Mouse (Mus musculus) G1E (cell line): ENCODE results near the gene Hs6st2. TPM values are rescaled to one million over a fixed set of nuclear protein-coding genes. Genes with fewer than 3 reads are reported as not detected.

Experiments
- ATAC-seq: 2 replicates; pipeline ENCODE4 v1.8.0; 2016; ENCODE audit warnings: mild to moderate bottlenecking; ENCODE audit not compliant: insufficient number of reproducible peaks, poor library complexity, low FRiP score, severe bottlenecking; ENCODE audit errors: extremely low read depth
- DNase-seq: peaks from one replicate; pipeline ENCODE4 v3.0.0; 2012; ENCODE audit warnings: low spot score
- H3K27me3 ChIP-seq: 2 replicates; pipeline ENCODE4 v1.6.1; 2012; ENCODE audit warnings: mild to moderate bottlenecking, low read length, inconsistent platforms; ENCODE audit not compliant: insufficient read depth
- H3K36me3 ChIP-seq: replicated peaks from 2 replicates; pipeline ENCODE3; 2012; ENCODE audit warnings: mild to moderate bottlenecking, inconsistent platforms
- H3K4me1 ChIP-seq: 2 replicates; pipeline ENCODE4 v1.6.1; 2012; ENCODE audit warnings: low read depth, low read length, inconsistent platforms, mixed read lengths; ENCODE audit not compliant: insufficient read depth
- H3K4me3 ChIP-seq: 2 replicates; pipeline ENCODE4 v1.5.1; 2012; ENCODE audit warnings: low read depth, mild to moderate bottlenecking, inconsistent platforms, low read length, moderate library complexity, mixed read lengths
- H3K9me3 ChIP-seq: replicated peaks from 2 replicates; pipeline ENCODE4 v1.6.1; 2012; ENCODE audit warnings: inconsistent platforms
- CTCF ChIP-seq: IDR thresholded peaks from 2 replicates; pipeline ENCODE4 v1.5.1; 2012; ENCODE audit warnings: low read depth, low read length, inconsistent platforms, mixed read lengths
- GATA1 ChIP-seq: IDR thresholded peaks from 2 replicates; pipeline ENCODE4 v1.6.1; 2012; ENCODE audit warnings: borderline replicate concordance, low read length, inconsistent platforms, mixed read lengths
- GATA2 ChIP-seq: IDR thresholded peaks from 2 replicates; pipeline ENCODE4 v1.6.1; 2012; ENCODE audit warnings: low read depth, low read length, inconsistent platforms, borderline replicate concordance
- POLR2AphosphoS5 ChIP-seq: IDR thresholded peaks from 2 replicates; pipeline ENCODE4 v1.6.1; 2012; ENCODE audit warnings: low read depth, low read length, inconsistent platforms; ENCODE audit not compliant: insufficient replicate concordance
- TAL1 ChIP-seq: conservative IDR thresholded peaks from 2 replicates; pipeline ENCODE4 v1.6.1; 2012; ENCODE audit warnings: low read depth, low read length, inconsistent platforms, mixed read lengths
- polyA plus RNA-seq: library from polyadenylated mRNA; stranded (reverse); fragments of >175 nt; gene quantifications from 2 replicates; pipeline ENCODE4 v1.2.3, GENCODE M21; 2012
- total RNA-seq, 2 experiments: library from RNA; stranded (forward) in 1 of 2; stranded (reverse) in 1 of 2; fragments of 200-1000 nt in 1 of 2; fragments of >200 nt in 1 of 2; fragmentation: Nextera tagmentation in 1 of 2; gene quantifications; 2 replicates each; pipeline ENCODE4 v1.2.3; 2014 to 2017

Gene Hs6st2
- total RNA-seq (2014; fragmentation: Nextera tagmentation) (not detected in 2 replicates), total RNA-seq (2017) (under 0.01 and 0.05 TPM in 2 replicates), polyA plus RNA-seq (not detected in 2 replicates)

DNA sequence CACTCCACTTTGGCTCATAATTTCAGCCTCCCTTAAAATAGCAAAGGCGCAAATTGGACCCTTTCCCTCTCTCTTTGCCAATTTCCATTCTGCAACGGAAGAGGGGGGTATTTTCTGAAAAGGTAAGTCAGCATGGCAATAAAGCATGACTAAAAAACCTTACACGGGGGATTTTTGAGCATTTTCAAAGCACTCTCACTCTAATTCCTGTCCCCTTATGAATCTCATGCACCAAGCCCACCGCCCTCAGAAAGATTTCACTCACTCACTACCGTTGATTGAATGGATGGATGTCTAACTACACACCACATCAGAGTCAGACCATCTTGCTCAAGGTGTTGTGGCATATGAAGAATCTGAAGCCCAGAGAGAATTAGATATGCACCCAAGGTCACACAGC is at the start of gene Hs6st2:
Hs6st2 (minus strand) TSS at position 101 of the 400 bp plus-strand sequence.
- TF ChIP-seq CTCF = no peak
- TF ChIP-seq GATA1 = no peak
- no peak for TF ChIP-seq POLR2AphosphoS5
- TF ChIP-seq TAL1 = no peak
- no peak for TF ChIP-seq GATA2
- peaks cover 3% of the 10 kb centered on the region; the same call in 1 of the 2 replicates for H3K27me3 ChIP-seq
- ATAC-seq (no peak), DNase-seq (no peak)
- no peaks in the 10 kb centered on the region for H3K9me3 ChIP-seq
- no peak within 1 kb of the TSS for H3K4me3 ChIP-seq
- H3K36me3 ChIP-seq = no peaks in the 10 kb centered on the region
- no peaks in the 10 kb centered on the region for H3K4me1 ChIP-seq

DNA sequence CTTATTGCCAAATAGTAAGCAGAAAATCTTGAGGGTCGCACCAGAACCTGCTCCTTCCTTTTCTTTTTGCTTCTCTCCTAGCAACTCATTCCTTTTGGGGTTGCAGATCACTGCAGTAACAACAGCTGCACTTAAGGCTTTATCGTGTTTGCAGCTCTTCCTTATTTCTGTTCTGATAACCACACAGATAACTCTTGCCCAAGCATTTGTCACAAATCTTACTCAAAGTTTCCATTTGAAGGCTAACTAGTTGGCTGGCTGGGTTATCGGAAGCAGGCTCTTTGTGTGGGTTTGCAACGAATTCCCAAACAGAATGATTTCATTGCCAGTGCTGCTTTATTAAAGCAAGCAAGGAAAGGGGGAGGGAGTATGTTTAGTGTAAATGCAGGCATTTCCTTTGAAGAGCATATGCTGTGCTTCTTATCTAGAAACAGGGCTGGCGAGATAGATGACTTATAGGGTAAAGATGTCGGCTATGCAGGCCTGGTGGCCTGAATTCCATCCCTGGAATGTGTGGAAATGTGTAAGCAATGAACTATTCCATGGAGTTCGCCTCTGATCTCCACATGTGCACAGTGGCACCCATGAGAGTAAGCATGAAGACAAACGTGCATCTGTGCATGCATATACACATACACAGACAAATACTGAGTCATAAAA is 32.6 kb upstream of the Hs6st2 start:
- no peaks in the 10 kb centered on the region for H3K27me3 ChIP-seq
- no peaks in the 10 kb centered on the region for H3K9me3 ChIP-seq
- no peaks in the 10 kb centered on the region for H3K36me3 ChIP-seq
- no peak overlapping the region for H3K4me3 ChIP-seq
- TF ChIP-seq TAL1 (no peak), POLR2AphosphoS5 (no peak), CTCF (no peak), GATA2 (no peak), GATA1 (no peak)
- H3K4me1 ChIP-seq = no peaks in the 10 kb centered on the region
- DNase-seq (no peak), ATAC-seq (no peak)

DNA sequence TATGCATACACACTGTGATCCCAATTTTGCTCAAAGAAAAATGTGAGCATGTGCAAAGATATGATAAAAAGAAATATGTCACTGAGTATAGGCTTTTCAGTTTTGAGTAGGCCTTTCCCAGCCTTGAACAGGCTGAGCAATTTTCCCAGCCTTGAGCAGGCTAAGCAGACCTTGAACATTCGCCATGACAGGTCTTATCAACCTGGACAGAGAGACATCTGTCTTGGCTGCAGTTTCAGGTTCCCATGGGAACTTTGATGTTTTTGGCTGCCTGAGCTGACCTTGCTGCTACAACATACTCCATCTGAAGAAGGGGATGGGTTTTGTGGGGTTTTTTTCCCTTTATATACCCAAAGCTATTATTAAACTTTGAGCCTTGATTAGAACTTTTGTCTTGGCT is 31.3 kb upstream of the Hs6st2 start:
- ATAC-seq (no peak), DNase-seq (no peak)
- H3K27me3 ChIP-seq = no peaks in the 10 kb centered on the region
- H3K9me3 ChIP-seq = no peaks in the 10 kb centered on the region
- TF ChIP-seq CTCF = no peak
- TF ChIP-seq TAL1 = no peak
- H3K4me1 ChIP-seq = no peaks in the 10 kb centered on the region
- H3K4me3 ChIP-seq = no peak overlapping the region
- H3K36me3 ChIP-seq = no peaks in the 10 kb centered on the region

DNA sequence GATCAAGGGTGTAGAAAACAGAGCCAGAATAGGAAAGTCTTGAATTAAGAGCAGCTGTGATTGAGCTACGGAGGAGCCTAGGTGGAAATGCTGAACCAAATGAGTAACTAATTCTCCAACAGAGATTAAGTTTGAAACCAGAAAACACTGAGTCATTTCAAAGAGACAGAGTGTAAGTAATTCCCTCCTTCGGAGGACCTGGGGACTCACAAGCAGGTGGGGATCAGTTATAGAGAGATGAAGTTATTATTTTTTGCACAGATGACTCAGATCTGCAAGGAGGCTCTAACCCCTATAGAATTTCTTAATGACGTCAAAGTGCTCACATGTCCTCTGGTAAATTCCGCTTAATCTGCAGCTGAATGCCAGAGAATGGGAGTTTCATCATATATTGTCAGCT is 21.2 kb upstream of the Hs6st2 start:
- ATAC-seq = no peak
- DNase-seq = no peak
- Histone ChIP-seq H3K36me3 (no peaks in the 10 kb centered on the region), H3K4me1 (no peaks in the 10 kb centered on the region), H3K9me3 (no peaks in the 10 kb centered on the region), H3K27me3 (no peaks in the 10 kb centered on the region), H3K4me3 (no peak overlapping the region)
- TF ChIP-seq GATA1 (no peak), POLR2AphosphoS5 (no peak), GATA2 (no peak), TAL1 (no peak), CTCF (no peak)

DNA sequence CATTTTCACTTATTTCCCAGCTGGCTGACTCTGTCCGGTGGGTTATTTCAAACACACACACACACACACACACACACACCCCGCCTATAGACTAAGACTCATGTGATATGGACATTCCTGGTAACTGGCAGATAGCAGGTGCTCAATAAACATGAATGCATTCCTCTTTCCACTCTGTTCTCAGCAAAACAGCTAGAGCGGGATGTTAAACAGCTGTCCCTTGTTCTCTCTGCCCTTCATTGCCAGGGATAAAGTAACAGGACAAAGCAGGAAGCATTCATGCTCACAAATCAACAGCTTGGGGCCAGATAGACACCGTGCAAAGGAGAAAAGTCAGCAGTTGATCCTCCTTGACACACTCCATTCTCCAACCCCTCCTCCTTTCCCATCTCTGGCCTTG is 17.4 kb upstream of the Hs6st2 start:
- Histone ChIP-seq H3K27me3 (no peaks in the 10 kb centered on the region), H3K36me3 (no peaks in the 10 kb centered on the region), H3K4me1 (no peaks in the 10 kb centered on the region), H3K9me3 (no peaks in the 10 kb centered on the region), H3K4me3 (no peak overlapping the region)
- ATAC-seq (no peak), DNase-seq (no peak)
- TF ChIP-seq GATA1 (no peak), CTCF (no peak), GATA2 (no peak), POLR2AphosphoS5 (no peak), TAL1 (no peak)

DNA sequence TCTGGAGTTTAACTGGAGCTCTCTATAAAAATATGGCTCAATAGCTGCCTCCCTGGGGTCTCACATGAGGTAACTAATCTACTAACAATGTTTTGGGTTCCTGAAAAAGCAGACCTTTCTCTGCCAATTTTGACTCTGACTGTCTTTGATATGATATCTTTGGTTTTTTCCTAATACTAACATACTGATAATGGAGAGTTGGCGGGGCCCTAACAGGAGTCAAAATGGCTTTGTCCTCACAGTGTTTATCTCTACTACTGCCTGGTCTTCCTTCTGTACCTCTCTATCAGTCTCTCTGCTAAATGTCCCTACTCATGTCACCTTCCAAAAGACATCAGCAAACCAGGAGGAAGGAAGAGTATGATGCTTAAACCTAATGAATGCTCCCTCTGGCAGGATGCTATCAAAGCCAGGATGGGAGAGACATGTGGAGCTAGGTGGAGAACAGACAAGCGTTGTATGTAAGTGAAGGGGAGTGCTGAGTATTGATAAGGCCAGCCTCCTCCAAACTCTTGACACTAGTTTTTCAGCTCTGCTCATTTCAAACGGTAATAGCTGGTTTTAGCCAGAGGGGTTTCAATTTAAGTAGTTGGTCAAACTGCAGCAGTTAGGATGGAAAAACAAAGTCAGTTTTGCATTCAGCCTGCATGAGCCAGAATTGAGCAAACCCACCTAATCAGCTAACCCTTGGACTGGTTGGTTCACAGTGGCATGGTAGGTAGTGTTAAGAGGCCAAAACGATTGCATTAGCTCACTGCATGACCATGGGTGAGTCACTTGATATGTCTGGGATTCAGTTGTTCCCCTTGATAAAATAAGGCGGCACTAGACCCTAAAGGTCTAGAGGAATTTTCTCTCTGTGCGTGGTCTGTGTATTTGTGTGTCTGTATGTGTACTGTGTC is 4.6 kb upstream of the Hs6st2 start:
- DNase-seq (no peak), ATAC-seq (no peak)
- Histone ChIP-seq H3K9me3 (no peaks in the 10 kb centered on the region), H3K36me3 (no peaks in the 10 kb centered on the region), H3K4me1 (no peaks in the 10 kb centered on the region), H3K4me3 (no peak overlapping the region), H3K27me3 (no peaks in the 10 kb centered on the region)
- no peak for TF ChIP-seq GATA2
- TF ChIP-seq GATA1 = no peak
- no peak for TF ChIP-seq TAL1
- no peak for TF ChIP-seq CTCF
- TF ChIP-seq POLR2AphosphoS5 = no peak
